Mouse (Mus musculus): ENCODE results near the gene Serbp1. TPM values are rescaled to one million over a fixed set of nuclear protein-coding genes. Genes with fewer than 3 reads are reported as not detected.

Gene Serbp1
- 100 to 1,000 TPM; 188 to 193 TPM for total RNA-seq (2021)
- long read RNA-seq, experiment 1, full-length matches to known transcripts: 104 of 118 reads
- long read RNA-seq, experiment 1, partial matches to known transcripts: 7 of 118 reads
- long read RNA-seq, experiment 1, other reads (novel, unspliced or antisense): 7 of 118 reads
- long read RNA-seq, experiment 2, full-length matches to known transcripts: 70 of 77 reads
- long read RNA-seq, experiment 2, partial matches to known transcripts: 6 of 77 reads
- long read RNA-seq, experiment 2, other reads (novel, unspliced or antisense): 1 of 77 reads

DNA sequence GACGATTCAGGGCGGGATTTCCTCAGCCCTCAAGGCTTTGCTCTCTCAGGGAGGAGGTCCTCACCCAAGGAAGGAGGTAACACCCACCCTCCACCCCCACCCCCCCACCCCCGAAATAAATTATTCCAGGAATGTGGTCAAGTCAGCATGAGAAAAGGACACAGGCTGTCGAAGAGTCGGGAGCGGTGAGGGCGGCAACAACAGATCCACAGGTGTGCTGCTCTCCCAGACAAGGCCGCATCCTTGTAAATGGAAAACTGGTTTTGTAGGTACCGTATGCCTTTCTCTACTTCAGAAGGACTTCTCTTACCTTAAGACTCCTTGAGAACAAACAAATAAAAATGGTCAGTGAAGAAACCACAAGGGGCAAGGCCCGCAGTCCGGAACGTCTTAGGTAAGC lies at the start of gene Serbp1:
Gene Serbp1, plus strand, starts transcription at position 200 of the 400 bp plus-strand sequence.
- H3K27ac ChIP-seq: no peak within 1 kb of the TSS
- no peak within 1 kb of the TSS for H3K4me3 ChIP-seq
- intact Hi-C loops (cut with DNase I): no loop called here
- no peak for TF ChIP-seq CTCF (IDR thresholded peaks at IDR 0.05)
- DNase-seq (ENCODE audit: extremely low spot score in 1 of 2, low spot score in 2 of 2): no peak

DNA sequence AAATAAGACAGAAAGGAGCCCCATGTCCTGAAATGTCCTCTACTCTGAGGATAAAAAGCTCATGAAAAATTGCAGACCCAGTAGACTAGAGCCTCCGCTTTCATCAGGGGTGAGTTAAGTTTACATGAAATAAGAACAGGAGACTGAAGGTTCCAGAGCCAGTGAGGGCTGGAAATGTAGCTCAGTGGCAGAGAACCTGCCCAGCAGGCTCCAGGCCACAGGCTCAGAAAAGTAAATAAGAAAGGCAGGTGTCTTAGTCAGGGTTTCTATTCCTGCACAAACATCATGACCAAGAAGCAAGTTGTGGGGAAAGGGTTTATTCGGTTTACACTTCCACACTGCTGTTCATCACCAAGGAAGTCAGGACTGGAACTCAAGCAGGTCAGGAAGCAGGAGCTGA lies 44.4 kb upstream of the Serbp1 start:
- DNase-seq (ENCODE audit: extremely low spot score in 1 of 2, low spot score in 2 of 2): no peak
- Histone ChIP-seq H3K27ac (no peak overlapping the region), H3K4me3 (no peak overlapping the region)
- intact Hi-C loops (cut with DNase I): no loop called here
- TF ChIP-seq CTCF (IDR thresholded peaks at IDR 0.05): no peak

DNA sequence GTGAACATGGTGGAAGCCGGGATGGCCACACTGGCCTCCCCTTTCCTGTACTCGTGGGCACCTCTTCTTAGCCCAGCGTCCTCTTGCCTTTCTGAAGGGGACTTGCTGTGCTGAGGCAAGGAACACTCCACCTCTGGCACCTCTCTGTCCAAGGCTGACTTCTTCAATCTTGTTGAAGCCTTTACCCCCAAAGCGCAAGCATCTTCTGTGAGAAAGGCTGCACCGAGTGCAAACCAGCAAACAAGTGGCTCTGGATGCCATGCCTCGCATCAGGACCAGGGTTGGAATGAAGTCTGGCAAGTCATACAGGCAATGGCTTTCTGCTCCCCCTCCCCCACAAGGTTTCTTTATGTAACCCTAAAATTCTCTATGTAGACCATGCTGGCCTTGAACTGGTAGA lies 43.4 kb upstream of the Serbp1 start:
- TF ChIP-seq CTCF (IDR thresholded peaks at IDR 0.05): no peak
- H3K4me3 ChIP-seq: no peak overlapping the region
- no peak overlapping the region for H3K27ac ChIP-seq
- intact Hi-C loops (cut with DNase I): loop anchor here (5.0 kb wide), 1 partner anchor 243 kb away; no protein-coding TSS in a partner anchor
- no peak for DNase-seq (ENCODE audit: extremely low spot score in 1 of 2, low spot score in 2 of 2)

DNA sequence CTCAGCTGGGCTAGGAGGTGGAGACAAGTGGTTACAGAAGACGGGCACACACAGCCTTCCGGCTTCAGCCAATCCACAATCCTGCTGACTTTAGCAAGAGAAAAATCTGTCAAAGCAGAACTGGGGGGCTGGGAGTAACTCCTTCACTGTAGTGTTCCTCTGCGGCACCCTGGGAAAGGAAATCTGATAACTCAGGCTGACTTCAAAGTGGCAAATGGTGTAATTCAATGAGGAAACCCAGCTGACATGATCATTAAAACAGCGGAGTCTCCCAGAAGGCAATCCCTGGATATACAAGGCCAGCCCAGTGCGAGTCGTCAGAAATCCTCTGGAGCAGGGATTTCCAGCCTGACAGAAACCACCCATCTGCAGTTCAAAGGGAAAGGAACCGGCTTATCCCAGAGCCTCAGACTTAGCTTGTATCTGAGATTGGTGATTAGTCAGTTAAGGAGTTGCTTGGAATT lies 42.8 kb upstream of the Serbp1 start:
- no peak for DNase-seq (ENCODE audit: extremely low spot score in 1 of 2, low spot score in 2 of 2)
- intact Hi-C loops (cut with DNase I): loop anchor here (5.0 kb wide), 1 partner anchor 242 kb away; no protein-coding TSS in a partner anchor

DNA sequence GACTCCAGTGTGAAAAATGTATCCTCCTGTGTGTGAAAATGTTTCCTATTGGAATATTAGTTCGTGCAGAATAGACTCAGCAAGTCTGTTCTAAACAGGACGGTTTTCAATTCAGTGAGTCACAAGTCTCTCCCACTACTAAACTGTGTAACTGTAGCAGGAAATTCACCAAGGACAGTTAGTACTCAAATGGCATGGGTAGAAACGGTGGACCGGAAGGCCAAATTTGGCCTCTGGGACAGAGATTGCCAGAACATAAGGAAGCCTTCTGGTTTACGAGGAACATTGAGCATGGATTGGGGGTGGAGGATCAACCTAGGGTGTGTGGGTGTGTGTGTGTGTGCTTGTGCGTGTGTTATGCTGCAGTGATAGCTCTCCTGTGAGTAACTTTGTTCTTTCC lies 41.2 kb upstream of the Serbp1 start:
- DNase-seq (ENCODE audit: extremely low spot score in 1 of 2, low spot score in 2 of 2): no peak
- TF ChIP-seq CTCF (IDR thresholded peaks at IDR 0.05): no peak
- Histone ChIP-seq H3K4me3 (no peak overlapping the region), H3K27ac (no peak overlapping the region)
- intact Hi-C loops (cut with DNase I): loop anchor here (5.0 kb wide), 1 partner anchor 240 kb away; no protein-coding TSS in a partner anchor

More for the DNA sequence above, 42.8 kb upstream of the Serbp1 start:
- Histone ChIP-seq H3K27ac (no peak overlapping the region), H3K4me3 (no peak overlapping the region)
- TF ChIP-seq CTCF (IDR thresholded peaks at IDR 0.05): no peak

DNA sequence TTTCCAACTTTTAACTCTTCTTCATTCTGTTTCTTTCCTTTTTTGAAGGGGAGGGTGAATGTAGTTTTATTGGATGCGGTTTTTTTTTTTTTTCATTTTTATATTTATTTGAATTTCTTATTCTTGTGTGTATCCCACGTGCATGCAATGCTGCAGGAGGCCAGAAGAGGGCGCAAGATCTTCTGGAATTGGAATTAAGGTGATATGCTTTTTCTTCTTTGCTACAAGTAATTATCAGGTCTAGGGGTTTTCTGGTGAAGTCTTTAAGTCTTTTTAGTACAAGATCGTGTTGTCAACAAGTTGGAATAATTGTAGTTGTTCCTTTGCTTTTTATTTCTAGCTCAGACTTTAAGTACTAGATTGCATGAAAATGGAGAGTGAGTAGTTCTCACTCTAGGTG lies 39.9 kb upstream of the Serbp1 start:
- DNase-seq (ENCODE audit: extremely low spot score in 1 of 2, low spot score in 2 of 2): peak in 1 of 2 experiments; percentile 33
- intact Hi-C loops (cut with DNase I): loop anchor here (1.0 to 5.0 kb wide), 3 partner anchors 69 to 239 kb away; no protein-coding TSS in a partner anchor
- Histone ChIP-seq H3K27ac (no peak overlapping the region), H3K4me3 (no peak overlapping the region)
- TF ChIP-seq CTCF (IDR thresholded peaks at IDR 0.05): peak; percentile 70

DNA sequence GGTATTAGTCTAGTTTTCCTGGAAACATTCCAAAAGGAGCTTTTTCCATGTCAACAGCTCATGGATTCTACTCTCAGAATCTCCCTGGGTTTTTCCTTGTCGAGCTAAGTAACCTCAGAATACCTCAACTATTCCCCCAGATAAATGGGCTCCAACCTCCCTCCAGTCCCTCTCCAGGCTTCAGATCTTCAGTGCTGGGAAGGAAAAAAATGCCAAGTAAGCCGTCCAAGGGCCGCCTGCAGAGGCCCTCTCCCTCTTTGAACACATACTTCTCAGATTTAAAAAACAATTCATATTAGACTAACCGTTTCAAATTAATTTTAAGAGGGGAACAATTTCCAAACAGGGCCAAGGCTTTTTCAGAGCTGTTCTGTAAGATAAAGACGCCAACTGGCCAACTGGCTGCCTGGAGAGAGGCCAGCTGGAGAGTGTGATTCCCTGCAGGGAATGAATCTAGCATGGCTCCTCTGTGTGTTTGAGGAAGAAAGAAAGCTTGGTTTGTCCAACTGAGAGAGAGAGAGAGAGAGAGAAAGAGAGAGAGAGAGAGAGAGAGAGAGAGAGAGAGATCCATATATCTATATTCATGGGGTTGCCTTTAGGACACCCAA lies 37.2 kb upstream of the Serbp1 start:
- peak in 1 of 2 experiments; percentile 27 for DNase-seq (ENCODE audit: extremely low spot score in 1 of 2, low spot score in 2 of 2)
- Histone ChIP-seq H3K27ac (no peak overlapping the region), H3K4me3 (no peak overlapping the region)
- no peak for TF ChIP-seq CTCF (IDR thresholded peaks at IDR 0.05)
- intact Hi-C loops (cut with DNase I): no loop called here

DNA sequence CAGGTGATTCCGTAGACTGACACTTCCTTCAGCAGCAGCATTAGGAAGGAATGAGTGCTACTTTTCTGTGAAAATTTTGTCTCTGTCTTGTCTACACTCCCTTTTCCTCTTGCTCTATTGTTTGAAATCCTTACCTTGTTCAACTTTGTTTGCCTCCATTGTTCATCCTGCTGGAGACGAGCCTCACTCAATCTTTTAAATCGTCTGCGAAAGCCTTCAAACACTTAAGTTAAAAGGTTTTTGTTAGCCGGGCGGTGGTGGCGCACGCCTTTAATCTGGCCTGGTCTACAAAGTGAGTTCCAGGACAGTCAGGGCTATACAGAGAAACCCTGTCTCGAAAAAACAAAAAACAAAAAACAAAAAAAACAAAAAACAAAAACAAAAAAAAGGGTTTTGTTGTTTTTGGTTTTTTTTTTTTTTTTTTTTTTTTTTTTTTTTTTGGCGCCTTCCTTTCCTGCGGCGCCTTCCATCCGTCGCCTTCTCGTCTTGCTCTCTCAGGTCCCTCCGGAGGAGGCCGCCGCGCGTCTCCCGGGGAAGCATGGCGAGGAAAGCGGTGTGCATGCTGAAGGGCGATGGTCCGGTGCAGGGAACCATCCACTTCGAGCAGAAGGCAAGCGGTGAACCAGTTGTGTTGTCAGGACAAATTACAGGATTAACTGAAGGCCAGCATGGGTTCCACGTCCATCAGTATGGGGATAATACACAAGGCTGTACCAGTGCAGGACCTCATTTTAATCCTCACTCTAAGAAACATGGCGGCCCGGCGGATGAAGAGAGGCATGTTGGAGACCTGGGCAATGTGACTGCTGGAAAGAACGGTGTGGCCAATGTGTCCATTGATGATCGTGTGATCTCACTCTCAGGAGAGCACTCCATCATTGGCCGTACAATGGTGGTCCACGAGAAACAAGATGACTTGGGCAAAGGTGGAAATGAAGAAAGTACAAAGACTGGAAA lies 32.6 kb upstream of the Serbp1 start:
- intact Hi-C loops (cut with DNase I): no loop called here
- Histone ChIP-seq H3K27ac (no peak overlapping the region), H3K4me3 (no peak overlapping the region)
- DNase-seq (ENCODE audit: extremely low spot score in 1 of 2, low spot score in 2 of 2): no peak
- no peak for TF ChIP-seq CTCF (IDR thresholded peaks at IDR 0.05)

DNA sequence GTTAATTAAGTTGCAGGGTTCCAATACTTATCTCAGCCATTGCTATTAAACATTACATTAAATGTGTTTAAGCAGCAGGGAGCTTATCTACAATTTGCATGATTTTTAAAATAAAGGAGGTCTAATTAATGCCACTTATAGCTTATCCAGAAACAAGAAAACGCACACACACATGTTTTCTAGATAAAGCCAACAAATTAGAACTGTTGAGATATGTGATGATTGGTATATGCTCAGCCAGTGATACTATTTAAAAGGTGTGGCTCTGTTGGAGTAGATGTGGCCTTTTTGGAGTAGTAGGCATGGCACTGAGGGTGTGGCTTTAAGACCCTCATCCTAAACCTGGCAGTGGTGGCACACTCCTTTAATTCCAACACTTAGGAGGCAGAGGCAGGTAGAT lies 25.6 kb upstream of the Serbp1 start:
- Histone ChIP-seq H3K4me3 (no peak overlapping the region), H3K27ac (no peak overlapping the region)
- no peak for TF ChIP-seq CTCF (IDR thresholded peaks at IDR 0.05)
- intact Hi-C loops (cut with DNase I): no loop called here
- DNase-seq (ENCODE audit: extremely low spot score in 1 of 2, low spot score in 2 of 2): no peak

DNA sequence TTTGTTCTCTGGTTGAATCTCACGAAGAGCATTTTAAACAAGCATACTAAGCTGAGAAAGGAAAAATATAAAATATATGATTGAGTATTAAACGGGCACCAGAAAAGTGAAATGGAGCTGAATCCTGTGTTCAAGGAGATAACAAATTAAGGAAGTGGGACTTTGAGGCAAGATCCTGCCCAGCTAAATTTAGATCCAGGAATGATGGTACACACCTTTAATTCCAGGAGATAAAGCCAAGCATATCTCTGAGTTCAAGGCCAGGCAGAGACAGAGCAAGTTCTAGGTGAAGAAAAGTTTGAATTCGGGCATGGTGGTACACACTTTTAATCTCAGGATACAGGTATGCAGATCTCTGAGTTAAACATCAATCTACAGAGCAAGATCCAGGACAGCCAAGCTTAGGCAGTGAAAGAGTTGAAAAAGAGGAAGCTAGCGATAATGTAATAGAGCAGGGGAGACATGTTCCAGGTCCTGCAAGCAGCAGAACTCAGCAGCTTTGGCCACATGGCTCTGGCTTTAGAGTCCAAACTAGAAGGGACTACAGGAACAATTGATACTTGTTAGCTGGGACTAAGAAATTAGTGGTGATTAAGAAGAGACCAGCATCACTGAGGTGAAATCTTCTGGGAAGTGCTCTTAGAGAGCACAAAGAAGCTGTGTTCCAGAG lies 24.4 kb upstream of the Serbp1 start:
- no peak for DNase-seq (ENCODE audit: extremely low spot score in 1 of 2, low spot score in 2 of 2)
- Histone ChIP-seq H3K4me3 (no peak overlapping the region), H3K27ac (no peak overlapping the region)
- no peak for TF ChIP-seq CTCF (IDR thresholded peaks at IDR 0.05)
- intact Hi-C loops (cut with DNase I): no loop called here

DNA sequence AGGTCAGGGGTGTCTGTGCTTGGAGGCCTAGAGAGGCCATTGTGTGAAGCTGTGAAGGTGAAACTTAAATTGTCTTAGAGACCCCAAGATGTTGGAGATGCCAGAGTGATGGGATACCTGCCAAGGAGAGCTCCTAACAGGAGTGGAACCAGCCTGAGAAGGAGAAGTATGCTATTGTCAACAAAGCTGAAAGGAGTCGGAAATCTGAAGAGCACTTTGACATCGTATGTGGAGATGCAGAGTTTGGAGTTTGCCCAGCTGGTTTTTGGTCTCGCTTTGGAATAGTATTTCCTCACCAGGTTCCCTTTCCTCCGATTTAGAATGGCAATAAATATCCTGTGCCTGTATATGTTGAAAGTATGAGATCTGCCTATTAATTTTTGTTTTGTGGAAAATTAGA lies 20.6 kb upstream of the Serbp1 start:
- intact Hi-C loops (cut with DNase I): no loop called here
- Histone ChIP-seq H3K27ac (no peak overlapping the region), H3K4me3 (no peak overlapping the region)
- DNase-seq (ENCODE audit: extremely low spot score in 1 of 2, low spot score in 2 of 2): no peak
- TF ChIP-seq CTCF (IDR thresholded peaks at IDR 0.05): no peak

All from left cerebral cortex, adult 2 months (tissue).